Mouse (Mus musculus) ES-E14 (cell line): ENCODE measurements around the gene Atg9b.

Experiments used
- CHD2 ChIP-seq: IDR thresholded peaks from 2 replicates; pipeline ENCODE4 v1.6.1; 2014; ENCODE audit warnings: mild to moderate bottlenecking, low read depth, low read length, inconsistent platforms
- MAFK ChIP-seq: IDR thresholded peaks from 2 replicates; pipeline ENCODE4 v1.6.1; 2014; ENCODE audit warnings: mild to moderate bottlenecking, low read depth, low read length, inconsistent platforms; ENCODE audit not compliant: insufficient read depth
- ZC3H11A ChIP-seq: IDR thresholded peaks from 2 replicates; pipeline ENCODE4 v1.6.1; 2012; ENCODE audit warnings: low read depth, mild to moderate bottlenecking, inconsistent platforms, low read length, borderline replicate concordance
- ZNF384 ChIP-seq: IDR thresholded peaks from 2 replicates; pipeline ENCODE4 v1.6.1; 2012; ENCODE audit warnings: low read depth, low read length, inconsistent platforms

GRCm38 (mm10) chr5:24405389-24405876 lies 13.5 kb upstream of the Atg9b start:
- no peak for TF ChIP-seq ZC3H11A
- no peak for TF ChIP-seq CHD2
- TF ChIP-seq MAFK: no peak
- TF ChIP-seq ZNF384: no peak
